Mouse (Mus musculus): Measurements from ENCODE around the gene Nr1d1. TPM values are rescaled to one million over a fixed set of nuclear protein-coding genes. Genes with fewer than 3 reads are reported as not detected.

The Nr1d1 gene
- polyA plus RNA-seq, 1 experiment, result 27.7 TPM

DNA sequence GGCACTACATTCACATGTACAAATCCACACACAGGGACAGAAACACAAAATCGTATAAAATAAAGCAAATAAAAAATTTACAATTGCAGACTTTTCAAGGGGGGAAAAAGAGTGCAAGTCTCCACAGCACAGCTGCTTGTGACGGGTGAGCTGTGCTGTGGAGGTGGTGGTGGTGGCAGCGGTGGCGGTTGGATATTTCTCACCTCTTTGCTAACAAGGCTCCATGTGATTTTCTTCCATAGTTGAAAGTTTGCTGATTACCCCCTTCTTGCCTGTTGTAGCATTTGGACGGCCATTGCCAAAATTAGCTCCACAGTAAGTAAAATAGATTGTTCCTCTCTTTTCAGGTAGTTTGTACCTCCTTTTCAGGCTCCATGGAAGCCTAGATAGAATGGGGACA lies 29.5 kb upstream of the Nr1d1 start, which contains the start of gene Casc3:
Gene Casc3, plus strand, starts transcription at position 301 of the 400 bp plus-strand sequence.
- no peak within 1 kb of the TSS for H3K27ac ChIP-seq (ENCODE audit: insufficient read depth, low read length)
- H3K4me1 ChIP-seq (ENCODE audit: control insufficient read depth, insufficient read depth, insufficient read length), result peaks cover 3% of the 10 kb centered on the region; the same call in 1 of the 2 replicates
- no peak for DNase-seq (ENCODE audit: low read depth in 1 of 2, low spot score in 2 of 2)
- WGBS, result 96% methylated on average over 5 of the region's 5 CpGs
- H3K27me3 ChIP-seq (ENCODE audit: control insufficient read depth, insufficient read depth, low read length), result no peaks in the 10 kb centered on the region
- no peak for TF ChIP-seq CTCF (IDR thresholded peaks at IDR 0.05; ENCODE audit: extremely low read depth, insufficient read depth, insufficient read length, insufficient replicate concordance)
- no peak for TF ChIP-seq POLR2A (IDR thresholded peaks at IDR 0.05; ENCODE audit: low read depth, low read length)
- peaks cover 44% of the 10 kb centered on the region for H3K36me3 ChIP-seq (ENCODE audit: control insufficient read depth, insufficient read depth, low read length)
- no peak within 1 kb of the TSS for H3K4me3 ChIP-seq (ENCODE audit: extremely low read depth, insufficient read depth, insufficient read length)

DNA sequence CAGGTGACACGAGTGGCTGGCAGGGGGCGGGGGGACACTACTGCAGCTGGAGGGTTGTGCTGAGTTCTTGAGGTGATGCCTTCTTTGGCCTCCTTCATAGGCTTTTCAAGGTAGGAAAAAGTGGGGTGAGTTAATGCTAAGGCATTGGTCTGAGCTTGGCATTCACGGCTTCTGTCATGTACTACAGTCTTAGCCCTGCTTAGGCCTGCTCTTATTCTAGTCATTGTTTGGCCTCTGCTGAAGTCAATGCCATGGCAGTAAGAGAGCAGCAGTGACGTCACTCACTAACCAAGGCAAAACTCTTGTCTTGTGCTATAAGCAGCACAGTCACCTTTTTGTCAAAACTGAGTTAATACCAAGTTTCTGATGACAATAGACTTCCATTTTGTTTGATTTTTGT lies 22.8 kb upstream of the Nr1d1 start:
- peaks cover 8% of the 10 kb centered on the region for H3K4me1 ChIP-seq (ENCODE audit: control insufficient read depth, insufficient read depth, insufficient read length)
- WGBS, result 63% methylated on average over 4 of the region's 4 CpGs
- peaks cover 20% of the 10 kb centered on the region for H3K36me3 ChIP-seq (ENCODE audit: control insufficient read depth, insufficient read depth, low read length)
- H3K4me3 ChIP-seq (ENCODE audit: extremely low read depth, insufficient read depth, insufficient read length), result no peak overlapping the region
- H3K27ac ChIP-seq (ENCODE audit: insufficient read depth, low read length), result no peak overlapping the region
- no peaks in the 10 kb centered on the region for H3K27me3 ChIP-seq (ENCODE audit: control insufficient read depth, insufficient read depth, low read length)
- no peak for DNase-seq (ENCODE audit: low read depth in 1 of 2, low spot score in 2 of 2)
- TF ChIP-seq POLR2A (IDR thresholded peaks at IDR 0.05; ENCODE audit: low read depth, low read length) (no peak), CTCF (IDR thresholded peaks at IDR 0.05; ENCODE audit: extremely low read depth, insufficient read depth, insufficient read length, insufficient replicate concordance) (no peak)

DNA sequence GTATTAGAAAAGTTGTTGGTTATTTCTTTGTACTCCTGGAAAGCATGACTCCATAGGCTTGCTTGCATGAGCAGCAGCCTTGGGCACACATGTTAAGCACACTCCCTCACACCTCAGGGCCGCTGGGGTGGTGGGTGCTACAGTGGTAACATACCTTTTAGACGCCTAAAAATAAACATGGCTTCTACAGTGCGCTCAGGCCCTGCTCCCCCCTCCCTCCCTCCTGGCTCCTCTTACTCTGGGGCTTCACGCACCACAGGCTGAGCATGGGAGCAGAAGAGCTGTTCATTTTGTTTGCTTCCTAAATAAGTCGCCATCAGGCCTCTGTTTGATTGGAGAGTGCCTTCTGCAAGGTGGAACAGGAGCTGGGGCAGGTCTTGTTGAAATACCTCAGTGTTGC lies 22.2 kb upstream of the Nr1d1 start:
- peaks cover 8% of the 10 kb centered on the region for H3K4me1 ChIP-seq (ENCODE audit: control insufficient read depth, insufficient read depth, insufficient read length)
- 8% methylated on average over 5 of the region's 5 CpGs for WGBS
- H3K4me3 ChIP-seq (ENCODE audit: extremely low read depth, insufficient read depth, insufficient read length), result no peak overlapping the region
- peak overlapping the region; percentile 32; the same call in 1 of the 2 replicates for H3K27ac ChIP-seq (ENCODE audit: insufficient read depth, low read length)
- H3K27me3 ChIP-seq (ENCODE audit: control insufficient read depth, insufficient read depth, low read length), result no peaks in the 10 kb centered on the region
- TF ChIP-seq POLR2A (IDR thresholded peaks at IDR 0.05; ENCODE audit: low read depth, low read length), result no peak
- TF ChIP-seq CTCF (IDR thresholded peaks at IDR 0.05; ENCODE audit: extremely low read depth, insufficient read depth, insufficient read length, insufficient replicate concordance), result no peak
- H3K36me3 ChIP-seq (ENCODE audit: control insufficient read depth, insufficient read depth, low read length), result peaks cover 15% of the 10 kb centered on the region
- DNase-seq (ENCODE audit: low read depth in 1 of 2, low spot score in 2 of 2), result no peak

DNA sequence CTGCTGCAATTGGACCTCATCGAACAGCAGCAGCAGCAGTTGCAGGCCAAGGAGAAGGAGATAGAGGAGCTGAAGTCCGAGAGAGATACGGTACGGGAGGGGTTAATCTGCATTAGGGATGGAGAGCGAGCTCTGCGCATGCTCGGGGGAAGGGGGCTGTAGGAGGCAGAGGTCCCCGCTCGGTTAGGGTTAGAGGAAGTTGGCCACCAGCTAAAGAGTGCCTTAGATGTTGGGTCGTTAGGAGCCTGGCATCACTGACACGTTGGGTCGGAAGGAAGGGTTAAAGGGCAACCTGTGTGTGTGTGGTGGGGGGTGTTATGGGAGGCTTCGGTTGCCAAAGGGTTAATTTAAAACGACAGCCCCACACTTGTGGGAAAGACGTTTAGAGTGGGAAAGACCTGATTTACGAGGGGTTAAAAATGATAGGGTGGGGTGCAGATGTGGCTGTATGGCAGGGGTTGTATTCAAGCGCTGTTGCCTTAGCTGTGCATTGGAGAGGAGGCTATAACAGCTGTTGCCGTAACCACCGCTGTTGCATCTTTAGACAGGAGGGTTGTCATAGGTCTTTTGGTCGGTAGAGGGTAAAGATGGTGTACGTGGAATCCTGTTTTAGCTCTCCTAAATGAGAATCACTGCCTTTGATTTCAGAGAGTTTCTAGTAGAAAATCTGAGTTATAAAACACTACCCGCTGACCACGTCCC lies 21.5 kb upstream of the Nr1d1 start:
- Histone ChIP-seq H3K4me1 (ENCODE audit: control insufficient read depth, insufficient read depth, insufficient read length) (peaks cover 8% of the 10 kb centered on the region), H3K27ac (ENCODE audit: insufficient read depth, low read length) (peak overlapping the region; percentile 96), H3K4me3 (ENCODE audit: extremely low read depth, insufficient read depth, insufficient read length) (peak overlapping the region; percentile 95), H3K27me3 (ENCODE audit: control insufficient read depth, insufficient read depth, low read length) (no peaks in the 10 kb centered on the region), H3K36me3 (ENCODE audit: control insufficient read depth, insufficient read depth, low read length) (peaks cover 13% of the 10 kb centered on the region)
- DNase-seq (ENCODE audit: low read depth in 1 of 2, low spot score in 2 of 2), result peak in 1 of 2 experiments; percentile 61
- TF ChIP-seq CTCF (IDR thresholded peaks at IDR 0.05; ENCODE audit: extremely low read depth, insufficient read depth, insufficient read length, insufficient replicate concordance) (no peak), POLR2A (IDR thresholded peaks at IDR 0.05; ENCODE audit: low read depth, low read length) (no peak)
- WGBS, result 2% methylated on average over 23 of the region's 23 CpGs

DNA sequence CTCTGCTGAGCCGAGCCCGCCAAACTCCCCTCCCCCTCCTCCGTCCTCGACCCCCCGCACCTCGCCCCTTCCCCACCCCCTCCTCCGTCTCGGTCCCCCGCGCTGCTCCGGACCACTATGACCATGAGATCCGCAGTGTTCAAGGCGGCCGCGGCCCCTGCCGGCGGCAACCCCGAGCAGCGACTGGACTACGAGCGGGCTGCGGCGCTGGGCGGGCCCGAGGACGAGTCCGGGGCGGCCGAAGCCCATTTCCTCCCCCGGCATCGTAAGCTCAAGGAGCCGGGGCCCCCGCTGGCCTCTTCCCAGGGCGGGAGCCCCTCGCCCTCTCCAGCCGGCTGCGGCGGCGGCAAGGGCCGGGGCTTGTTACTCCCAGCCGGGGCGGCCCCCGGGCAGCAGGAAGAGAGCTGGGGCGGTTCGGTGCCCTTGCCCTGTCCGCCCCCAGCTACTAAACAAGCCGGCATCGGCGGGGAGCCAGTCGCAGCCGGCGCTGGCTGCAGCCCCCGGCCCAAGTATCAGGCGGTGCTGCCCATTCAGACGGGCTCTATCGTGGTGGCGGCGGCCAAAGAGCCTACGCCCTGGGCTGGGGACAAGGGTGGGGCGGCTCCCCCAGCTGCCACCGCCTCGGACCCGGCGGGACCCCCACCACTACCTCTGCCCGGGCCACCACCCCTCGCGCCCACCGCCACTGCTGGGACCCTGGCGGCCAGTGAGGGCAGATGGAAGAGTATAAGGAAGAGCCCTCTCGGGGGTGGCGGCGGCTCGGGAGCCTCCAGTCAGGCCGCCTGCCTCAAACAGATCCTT lies 20.8 kb upstream of the Nr1d1 start:
- WGBS, result under 1% methylated on average over 67 of the region's 74 CpGs
- TF ChIP-seq POLR2A (IDR thresholded peaks at IDR 0.05; ENCODE audit: low read depth, low read length) (no peak; the same call in 1 of the 2 replicates), CTCF (IDR thresholded peaks at IDR 0.05; ENCODE audit: extremely low read depth, insufficient read depth, insufficient read length, insufficient replicate concordance) (no peak)
- Histone ChIP-seq H3K27me3 (ENCODE audit: control insufficient read depth, insufficient read depth, low read length) (no peaks in the 10 kb centered on the region), H3K36me3 (ENCODE audit: control insufficient read depth, insufficient read depth, low read length) (peaks cover 13% of the 10 kb centered on the region), H3K27ac (ENCODE audit: insufficient read depth, low read length) (peak overlapping the region; percentile 96), H3K4me1 (ENCODE audit: control insufficient read depth, insufficient read depth, insufficient read length) (peaks cover 8% of the 10 kb centered on the region), H3K4me3 (ENCODE audit: extremely low read depth, insufficient read depth, insufficient read length) (peak overlapping the region; percentile 95)
- DNase-seq (ENCODE audit: low read depth in 1 of 2, low spot score in 2 of 2), result peak in 1 of 2 experiments; percentile 53

DNA sequence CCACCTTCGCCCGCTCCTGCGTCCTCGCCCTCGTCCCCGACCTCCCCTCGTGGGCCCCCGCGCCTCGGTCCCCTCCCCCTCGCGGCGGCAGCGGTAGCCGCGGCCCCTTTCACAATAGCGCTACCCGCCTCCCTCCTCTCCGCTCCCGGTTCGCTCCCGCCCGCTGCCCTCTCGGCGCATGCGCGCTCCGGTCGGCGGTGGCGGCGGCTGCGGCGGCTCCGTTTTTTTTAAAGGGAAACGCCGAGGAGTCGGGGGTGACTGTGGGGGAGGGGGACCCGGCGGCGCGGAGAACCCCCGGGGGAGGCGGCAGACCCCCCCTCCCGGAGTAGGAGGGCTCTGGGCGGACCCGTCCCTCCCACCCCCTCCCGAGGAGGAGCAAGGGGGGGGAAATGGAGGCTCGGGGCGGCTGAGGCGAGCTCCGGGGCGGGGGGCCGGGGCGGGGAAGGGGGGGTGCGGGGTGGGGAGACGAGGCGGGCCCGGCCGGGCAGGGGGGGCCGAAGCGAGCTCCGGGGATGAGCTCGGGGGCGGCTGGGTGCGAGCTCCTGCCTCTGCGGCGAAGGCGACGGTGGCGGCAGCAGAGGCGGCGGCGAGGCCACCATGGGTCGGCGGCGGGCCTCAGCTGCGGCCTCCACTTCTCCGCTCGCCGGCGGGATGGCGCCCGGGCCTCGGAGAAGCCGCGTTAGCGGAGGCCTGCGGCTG lies 20.0 kb upstream of the Nr1d1 start, which contains the start of gene Msl1:
Gene Msl1, plus strand, starts transcription at position 502 of the 699 bp plus-strand sequence.
- peak within 1 kb of the TSS; percentile 95 for H3K4me3 ChIP-seq (ENCODE audit: extremely low read depth, insufficient read depth, insufficient read length)
- peaks cover 8% of the 10 kb centered on the region for H3K4me1 ChIP-seq (ENCODE audit: control insufficient read depth, insufficient read depth, insufficient read length)
- peaks cover 8% of the 10 kb centered on the region for H3K36me3 ChIP-seq (ENCODE audit: control insufficient read depth, insufficient read depth, low read length)
- TF ChIP-seq POLR2A (IDR thresholded peaks at IDR 0.05; ENCODE audit: low read depth, low read length) (no peak), CTCF (IDR thresholded peaks at IDR 0.05; ENCODE audit: extremely low read depth, insufficient read depth, insufficient read length, insufficient replicate concordance) (no peak)
- no peaks in the 10 kb centered on the region for H3K27me3 ChIP-seq (ENCODE audit: control insufficient read depth, insufficient read depth, low read length)
- WGBS, result under 1% methylated on average over 53 of the region's 89 CpGs
- H3K27ac ChIP-seq (ENCODE audit: insufficient read depth, low read length), result peak within 1 kb of the TSS; percentile 96
- DNase-seq (ENCODE audit: low read depth in 1 of 2, low spot score in 2 of 2), result peak; percentile 54 to 82

All from spleen, adult 2 months (tissue).